Mouse (Mus musculus) midbrain, embryonic 11.5 days (tissue): ENCODE data around the gene Ciao1. TPM values are rescaled to one million over a fixed set of nuclear protein-coding genes. Genes with fewer than 3 reads are reported as not detected.

Experiments used
- ATAC-seq: fragments of 200-750 bp; cut with Nextera tagmentation; 2 replicates; pipeline ENCODE4 v1.8.0; 2017; ENCODE audit warnings: moderate TSS enrichment, moderate library complexity; ENCODE audit not compliant: low FRiP score
- DNase-seq: peaks from one replicate; pipeline ENCODE4 v3.0.0; 2015; ENCODE audit warnings: low spot score; ENCODE audit errors: missing footprints
- H3K27ac ChIP-seq: fragments of 300-500 bp; sonication (generic); 2 replicates; pipeline ENCODE4 v1.5.1; 2014; ENCODE audit warnings: low read depth, low read length
- H3K27me3 ChIP-seq: fragments of 300-500 bp; sonication (generic); 2 replicates; pipeline ENCODE4 v1.6.1; 2014; ENCODE audit warnings: mild to moderate bottlenecking, low read length, moderate library complexity, mixed read lengths; ENCODE audit not compliant: control insufficient read depth, insufficient read depth
- H3K36me3 ChIP-seq: fragments of 300-500 bp; sonication (generic); 2 replicates; pipeline ENCODE4 v1.6.1; 2014; ENCODE audit warnings: mild to moderate bottlenecking, low read length, moderate library complexity, mixed read lengths; ENCODE audit not compliant: control insufficient read depth, insufficient read depth
- H3K4me1 ChIP-seq: fragments of 300-500 bp; sonication (generic); 2 replicates; pipeline ENCODE4 v1.6.1; 2014; ENCODE audit warnings: low read length; ENCODE audit not compliant: control insufficient read depth, insufficient read depth
- H3K4me2 ChIP-seq: fragments of 300-500 bp; sonication (generic); 2 replicates; pipeline ENCODE4 v1.6.1; 2014; ENCODE audit warnings: mild to moderate bottlenecking, moderate library complexity
- H3K4me3 ChIP-seq: fragments of 300-500 bp; sonication (generic); 2 replicates; pipeline ENCODE4 v1.5.1; 2014; ENCODE audit warnings: low read depth, low read length
- H3K9ac ChIP-seq: fragments of 300-500 bp; sonication (generic); 2 replicates; pipeline ENCODE4 v1.6.1; 2014; ENCODE audit warnings: low read length
- H3K9me3 ChIP-seq: fragments of 300-500 bp; sonication (generic); 2 replicates; pipeline ENCODE4 v1.6.1; 2016; ENCODE audit warnings: low read length; ENCODE audit not compliant: control insufficient read depth
- WGBS: fragments of 180-500 bp; shearing (Covaris S2); extraction: QIAGEN DNeasy Blood & Tissue Kit; methylation state at CpG from one replicate; pipeline ENCODE4 v1.1.7; 2014; 5-methylcytosine and 5-hydroxymethylcytosine counted together
- polyA plus RNA-seq: library from polyadenylated mRNA; unstranded; fragments of >200 nt; fragmentation: Nextera tagmentation; extraction: Ambion mirVana; gene quantifications from 2 replicates; pipeline ENCODE4 v1.2.1, GENCODE M21; 2014

Gene Ciao1
- polyA plus RNA-seq, 1 experiment from 2014 or later, result 60.3 TPM

DNA sequence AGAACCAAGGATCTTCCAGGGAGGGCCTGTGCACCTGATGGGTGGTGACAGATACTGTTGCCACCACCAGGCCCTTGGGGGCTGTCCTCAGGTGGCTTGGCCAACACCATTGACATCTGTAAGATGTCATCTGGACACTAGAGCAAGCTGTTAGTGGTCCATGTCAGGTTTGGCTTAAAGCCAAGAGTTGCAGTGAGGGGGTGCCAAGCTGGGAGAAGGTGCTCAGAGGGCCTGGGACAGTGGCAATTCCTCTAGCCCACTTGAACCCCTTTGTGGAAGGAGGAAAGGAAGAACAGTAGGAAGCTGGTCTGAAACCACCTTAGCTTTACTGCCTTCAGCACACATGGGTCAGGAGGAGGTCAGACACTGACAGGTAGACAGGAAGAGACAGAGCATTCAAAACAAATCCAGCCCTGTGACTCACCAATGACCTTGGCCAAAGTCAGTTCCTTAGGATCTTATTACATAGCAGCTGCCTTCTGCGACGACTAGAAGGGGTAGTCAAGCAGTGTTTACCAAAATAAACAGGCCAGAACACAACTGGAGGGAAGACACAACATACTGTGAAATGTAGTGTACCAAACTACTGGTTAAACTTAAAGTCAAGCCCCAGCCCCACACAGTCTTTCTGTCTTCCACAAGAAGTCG is 4.4 kb upstream of the Ciao1 start:
- 71% methylated on average over 3 of the region's 3 CpGs for WGBS

DNA sequence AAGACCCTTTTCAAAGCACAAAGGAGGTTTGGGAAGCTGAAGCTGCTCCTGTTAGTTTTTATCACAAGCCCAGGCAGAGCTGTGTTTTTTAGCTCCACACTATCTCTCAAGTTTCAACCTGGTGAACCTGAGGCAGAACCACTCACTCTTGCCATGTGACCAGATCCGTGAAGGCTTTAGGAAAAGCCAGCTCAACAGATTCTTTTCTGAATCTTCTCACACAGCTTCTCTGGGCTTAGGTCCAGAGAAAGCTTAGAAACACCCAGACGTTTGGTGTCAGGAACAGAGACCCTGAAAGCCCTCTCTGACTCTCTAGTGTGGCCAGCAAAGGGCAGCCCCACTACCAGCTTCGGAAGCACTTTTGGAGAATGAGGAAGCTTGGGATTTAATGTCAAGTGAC is 3.8 kb upstream of the Ciao1 start:
- peaks cover 14% of the 10 kb centered on the region for H3K4me1 ChIP-seq
- ATAC-seq (no peak), DNase-seq (no peak)
- H3K36me3 ChIP-seq, result no peaks in the 10 kb centered on the region
- no peak overlapping the region for H3K4me2 ChIP-seq
- no peaks in the 10 kb centered on the region for H3K27me3 ChIP-seq
- WGBS, result 90% methylated on average over 3 of the region's 3 CpGs
- no peaks in the 10 kb centered on the region for H3K9me3 ChIP-seq
- no peak overlapping the region for H3K9ac ChIP-seq
- no peak overlapping the region for H3K27ac ChIP-seq
- no peak overlapping the region for H3K4me3 ChIP-seq

More for the DNA sequence above, 4.4 kb upstream of the Ciao1 start:
- peaks cover 2% of the 10 kb centered on the region for H3K36me3 ChIP-seq
- H3K4me2 ChIP-seq, result no peak overlapping the region
- no peak overlapping the region for H3K9ac ChIP-seq
- H3K9me3 ChIP-seq, result no peaks in the 10 kb centered on the region
- no peak overlapping the region for H3K27ac ChIP-seq
- no peaks in the 10 kb centered on the region for H3K27me3 ChIP-seq
- no peak for DNase-seq
- ATAC-seq, result no peak
- peaks cover 12% of the 10 kb centered on the region for H3K4me1 ChIP-seq
- H3K4me3 ChIP-seq, result no peak overlapping the region

DNA sequence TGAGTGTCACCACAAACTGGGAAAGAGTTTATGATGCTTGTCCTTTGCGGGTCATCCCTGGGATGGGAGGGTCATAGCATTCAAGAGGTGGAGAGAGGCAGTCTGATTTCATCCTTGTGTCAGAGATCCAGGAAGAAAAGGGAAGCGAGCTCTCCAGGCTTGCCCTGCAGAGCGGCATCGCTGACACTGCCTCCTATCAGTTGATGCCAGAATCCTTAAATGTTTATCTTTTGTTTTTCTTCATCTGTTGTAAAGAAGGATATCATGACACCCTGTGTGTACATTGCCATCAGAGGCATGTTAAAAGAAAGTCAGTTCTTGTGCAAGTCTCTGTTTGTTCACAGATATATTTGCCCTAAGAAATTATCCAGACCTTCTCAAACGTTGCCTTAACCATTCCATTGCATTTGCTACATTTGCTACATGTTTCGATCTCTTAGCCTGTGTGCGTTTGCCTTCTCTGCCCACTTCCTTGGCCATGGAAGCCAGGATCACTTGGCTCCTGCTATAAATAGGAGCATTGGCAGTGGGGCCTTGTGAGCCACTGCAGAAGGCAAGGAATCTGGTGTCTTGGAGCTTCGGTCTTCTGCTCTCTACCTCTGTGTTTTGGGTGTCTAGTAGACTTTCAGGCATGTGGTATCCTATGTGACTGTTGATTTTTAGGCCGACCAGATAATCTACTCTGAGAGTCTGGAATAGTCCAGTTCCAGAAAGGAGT is 2.8 kb upstream of the Ciao1 start:
- Histone ChIP-seq H3K27me3 (no peaks in the 10 kb centered on the region), H3K9me3 (no peaks in the 10 kb centered on the region), H3K4me2 (no peak overlapping the region), H3K4me3 (no peak overlapping the region), H3K9ac (no peak overlapping the region), H3K36me3 (no peaks in the 10 kb centered on the region), H3K27ac (no peak overlapping the region), H3K4me1 (peaks cover 14% of the 10 kb centered on the region)
- no peak for ATAC-seq
- DNase-seq, result no peak
- 92% methylated on average over 9 of the region's 9 CpGs for WGBS

DNA sequence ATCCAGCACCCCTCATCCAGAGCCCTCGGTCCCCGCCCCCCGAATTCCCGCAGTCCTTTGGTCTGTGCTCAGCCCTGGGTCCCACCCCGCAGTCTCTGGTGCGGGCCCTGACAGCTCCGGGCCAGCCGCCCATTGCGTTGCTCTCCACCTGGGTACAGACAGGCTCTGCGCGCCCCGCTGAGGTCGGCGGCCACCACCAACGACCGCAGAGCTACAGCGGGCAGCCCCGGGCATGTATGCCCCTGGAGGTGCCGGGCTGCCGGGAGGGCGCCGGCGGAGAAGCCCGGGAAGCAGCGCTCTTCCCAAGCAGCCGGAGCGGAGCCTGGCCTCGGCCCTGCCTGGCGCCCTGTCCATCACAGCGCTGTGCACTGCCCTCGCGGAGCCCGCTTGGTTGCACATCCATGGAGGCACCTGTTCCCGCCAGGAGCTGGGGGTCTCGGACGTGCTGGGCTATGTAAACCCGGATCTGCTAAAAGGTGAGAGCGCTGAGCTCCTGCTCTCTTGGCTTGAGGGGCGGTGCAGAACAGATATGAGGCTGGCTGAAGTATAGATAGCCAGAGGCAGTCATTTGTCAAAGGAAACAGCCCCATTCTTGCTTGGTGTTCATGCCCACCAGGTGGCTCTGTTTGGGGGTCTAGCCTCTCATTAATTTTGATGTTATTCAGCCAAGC is 853 bp upstream of the Ciao1 start:
- no peaks in the 10 kb centered on the region for H3K27me3 ChIP-seq
- WGBS, result 2% methylated on average over 39 of the region's 39 CpGs
- H3K27ac ChIP-seq, result no peak overlapping the region; the same call in 1 of the 2 replicates
- no peaks in the 10 kb centered on the region for H3K9me3 ChIP-seq
- peak overlapping the region; percentile 71 for H3K4me2 ChIP-seq
- peak overlapping the region; percentile 73 for H3K4me3 ChIP-seq
- ATAC-seq (peak; percentile 67), DNase-seq (no peak)
- H3K9ac ChIP-seq, result peak overlapping the region; percentile 79
- peaks cover 14% of the 10 kb centered on the region for H3K4me1 ChIP-seq
- H3K36me3 ChIP-seq, result no peaks in the 10 kb centered on the region

DNA sequence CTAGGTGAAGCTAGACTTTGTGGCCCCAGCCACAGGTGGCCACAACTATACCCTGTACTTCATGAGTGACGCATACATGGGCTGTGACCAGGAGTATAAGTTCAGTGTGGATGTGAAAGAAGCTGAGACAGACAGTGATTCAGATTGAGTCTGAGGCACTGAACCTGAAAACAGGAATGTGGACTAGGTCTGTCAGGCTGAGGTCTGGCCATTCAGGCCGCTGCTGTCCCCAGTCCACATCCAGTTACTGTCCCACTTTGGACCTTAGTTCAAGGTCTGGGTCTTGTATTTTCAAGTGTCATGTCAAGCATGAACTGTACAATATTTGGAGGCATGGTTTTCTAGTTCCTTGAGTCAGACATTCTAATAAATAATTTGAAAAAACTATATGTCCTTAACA is 7.6 kb downstream of the Ciao1 start:
- no peaks in the 10 kb centered on the region for H3K9me3 ChIP-seq
- no peak overlapping the region for H3K4me3 ChIP-seq
- H3K4me2 ChIP-seq, result no peak overlapping the region
- WGBS, result 89% methylated on average over 2 of the region's 2 CpGs
- no peak for DNase-seq
- no peaks in the 10 kb centered on the region for H3K27me3 ChIP-seq
- no peak for ATAC-seq
- H3K36me3 ChIP-seq, result peaks cover 41% of the 10 kb centered on the region
- no peak overlapping the region for H3K9ac ChIP-seq
- H3K27ac ChIP-seq, result no peak overlapping the region
- no peaks in the 10 kb centered on the region for H3K4me1 ChIP-seq

DNA sequence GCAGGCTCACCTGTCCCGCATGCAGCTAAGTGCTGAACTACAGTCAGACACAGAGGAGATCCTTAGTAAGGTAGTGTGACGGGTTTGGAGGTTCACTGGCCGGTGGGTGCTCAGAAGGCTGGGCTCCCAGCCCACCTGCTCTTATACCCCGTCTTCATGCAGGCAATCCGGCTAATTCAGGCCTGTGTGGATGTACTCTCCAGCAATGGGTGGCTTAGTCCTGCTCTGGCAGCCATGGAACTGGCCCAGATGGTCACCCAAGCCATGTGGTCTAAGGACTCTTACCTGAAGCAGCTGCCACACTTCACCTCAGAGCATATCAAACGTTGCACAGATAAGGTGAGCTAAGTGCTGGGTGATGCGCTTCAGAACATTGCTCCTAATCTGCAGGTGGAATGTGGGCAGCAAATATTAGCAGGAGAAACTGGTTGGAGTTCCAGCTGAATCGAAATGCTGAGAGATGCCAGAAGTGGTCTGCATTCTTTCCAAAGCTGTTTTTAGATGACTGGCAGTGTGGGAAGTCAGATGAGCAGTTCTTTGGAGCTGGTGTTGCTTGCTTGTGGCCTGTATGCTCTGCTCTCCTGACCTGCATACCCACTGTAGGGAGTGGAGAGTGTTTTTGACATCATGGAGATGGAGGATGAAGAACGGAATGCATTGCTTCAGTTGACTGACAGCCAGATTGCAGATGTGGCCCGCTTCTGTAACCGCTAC is 9.6 kb downstream of the Ciao1 start:
- DNase-seq (no peak), ATAC-seq (no peak)
- H3K4me3 ChIP-seq, result no peak overlapping the region
- no peaks in the 10 kb centered on the region for H3K9me3 ChIP-seq
- no peak overlapping the region for H3K9ac ChIP-seq
- H3K4me1 ChIP-seq, result no peaks in the 10 kb centered on the region
- WGBS, result 94% methylated on average over 11 of the region's 11 CpGs
- H3K27ac ChIP-seq, result no peak overlapping the region
- no peaks in the 10 kb centered on the region for H3K27me3 ChIP-seq
- H3K4me2 ChIP-seq, result no peak overlapping the region
- peaks cover 54% of the 10 kb centered on the region for H3K36me3 ChIP-seq

DNA sequence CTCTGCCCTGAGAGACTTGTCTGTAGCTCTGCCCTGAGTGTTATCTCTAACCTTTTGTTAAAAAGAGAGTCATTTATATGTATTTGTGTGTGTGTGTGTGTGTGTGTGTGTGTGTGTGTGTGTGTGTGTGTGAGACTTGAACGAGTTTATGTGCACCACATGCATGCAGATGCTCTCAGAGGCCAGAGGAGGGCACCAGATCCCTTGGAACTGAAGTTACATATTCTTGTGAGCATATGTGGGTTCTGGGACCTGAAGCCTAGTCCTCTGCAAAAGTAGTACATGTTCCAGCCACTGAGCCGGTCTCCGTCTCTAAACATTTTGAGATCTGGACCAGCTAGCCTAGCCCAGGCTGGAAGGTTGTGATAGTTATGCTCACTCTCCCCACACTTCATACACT is 22.4 kb downstream of the Ciao1 start:
- DNase-seq (no peak), ATAC-seq (no peak)
- Histone ChIP-seq H3K9me3 (no peaks in the 10 kb centered on the region), H3K4me3 (no peak overlapping the region), H3K9ac (no peak overlapping the region), H3K27ac (no peak overlapping the region), H3K36me3 (peaks cover 65% of the 10 kb centered on the region), H3K27me3 (no peaks in the 10 kb centered on the region), H3K4me1 (no peaks in the 10 kb centered on the region), H3K4me2 (no peak overlapping the region)
- WGBS, result 99% methylated on average over 3 of the region's 3 CpGs

DNA sequence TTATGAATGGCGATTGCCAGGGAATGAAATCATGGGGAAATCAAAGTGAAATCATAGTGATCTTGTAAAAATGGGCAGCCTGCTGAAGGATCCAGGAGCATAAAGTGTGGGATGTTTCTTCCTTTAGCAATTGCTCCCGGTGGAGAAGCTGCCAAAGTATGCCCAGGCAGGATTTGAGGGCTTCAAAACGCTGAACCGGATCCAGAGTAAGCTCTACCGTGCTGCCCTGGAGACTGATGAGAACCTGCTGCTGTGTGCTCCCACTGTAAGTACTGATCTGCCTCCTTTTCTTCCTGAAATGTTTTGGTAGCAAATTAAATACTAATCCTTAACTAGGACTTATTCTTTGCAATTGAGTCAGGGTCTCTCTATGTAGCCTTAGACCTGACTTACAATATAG is 29.9 kb downstream of the Ciao1 start:
- Histone ChIP-seq H3K27ac (no peak overlapping the region), H3K36me3 (peaks cover 60% of the 10 kb centered on the region), H3K9ac (no peak overlapping the region), H3K4me1 (no peaks in the 10 kb centered on the region), H3K9me3 (no peaks in the 10 kb centered on the region), H3K27me3 (no peaks in the 10 kb centered on the region), H3K4me3 (no peak overlapping the region), H3K4me2 (no peak overlapping the region)
- ATAC-seq, result no peak
- DNase-seq, result peak; percentile 59
- 96% methylated on average over 5 of the region's 5 CpGs for WGBS

DNA sequence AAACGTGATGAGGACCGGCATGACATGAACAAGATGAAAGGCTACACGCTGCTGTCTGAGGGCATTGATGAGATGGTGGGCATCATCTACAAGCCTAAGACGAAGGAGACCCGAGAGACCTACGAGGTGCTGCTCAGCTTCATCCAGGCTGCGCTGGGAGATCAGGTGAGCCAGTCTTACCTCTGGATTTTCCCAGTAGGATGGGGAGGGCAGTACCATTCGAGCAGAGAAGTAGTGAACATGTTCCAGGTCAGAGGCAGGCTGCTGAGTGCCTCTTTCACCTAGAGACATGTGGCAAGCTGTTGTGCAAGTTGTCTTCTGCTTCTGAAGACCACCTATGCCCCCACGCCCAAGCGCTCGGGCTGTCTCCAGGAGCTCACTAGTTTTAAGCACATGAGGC is 36.9 kb downstream of the Ciao1 start:
- H3K27ac ChIP-seq, result no peak overlapping the region
- H3K9me3 ChIP-seq, result no peaks in the 10 kb centered on the region
- no peaks in the 10 kb centered on the region for H3K27me3 ChIP-seq
- no peak overlapping the region for H3K4me3 ChIP-seq
- H3K9ac ChIP-seq, result no peak overlapping the region
- H3K36me3 ChIP-seq, result peaks cover 28% of the 10 kb centered on the region
- H3K4me2 ChIP-seq, result no peak overlapping the region
- DNase-seq, result no peak
- H3K4me1 ChIP-seq, result peaks cover 6% of the 10 kb centered on the region
- no peak for ATAC-seq
- 93% methylated on average over 11 of the region's 11 CpGs for WGBS
